Mouse (Mus musculus) ES-E14 (cell line): ENCODE data around the gene Sulf2. TPM values are rescaled to one million over a fixed set of nuclear protein-coding genes. Genes with fewer than 3 reads are reported as not detected.

ENCODE experiments used
- DNase-seq: peaks from one replicate; pipeline ENCODE4 v3.0.0-alpha.2; 2013; ENCODE audit warnings: low read depth, low spot score
- H3K27ac ChIP-seq: 2 replicates; pipeline ENCODE4 v1.5.1; 2012; ENCODE audit warnings: low read depth, mild to moderate bottlenecking, low read length, moderate library complexity, mixed read lengths; ENCODE audit not compliant: poor library complexity, insufficient read depth, severe bottlenecking
- H3K36me3 ChIP-seq: 2 replicates; pipeline ENCODE4 v1.6.1; 2012; ENCODE audit warnings: mild to moderate bottlenecking, low read length, moderate library complexity, mixed read lengths; ENCODE audit not compliant: control insufficient read depth, poor library complexity, insufficient read depth, severe bottlenecking
- H3K4me1 ChIP-seq, 2 experiments: fragments of 150-350 bp in 1 of 2; sonication (generic) in 1 of 2; 2 replicates each; pipeline ENCODE4 v1.6.1; 2012; ENCODE audit warnings: low read length in 2 of 2, mild to moderate bottlenecking in 1 of 2, mixed read lengths in 1 of 2; ENCODE audit not compliant: control insufficient read depth in 2 of 2, insufficient read depth in 2 of 2, poor library complexity in 1 of 2
- H3K4me3 ChIP-seq, 2 experiments: fragments of 150-350 bp in 1 of 2; sonication (generic) in 1 of 2; 2 replicates each; pipeline ENCODE4 v1.5.1; 2012; ENCODE audit warnings: low read length in 2 of 2, low read depth in 1 of 2, mild to moderate bottlenecking in 1 of 2, mixed read lengths in 1 of 2; ENCODE audit not compliant: insufficient read depth in 1 of 2, poor library complexity in 1 of 2, severe bottlenecking in 1 of 2
- H3K9ac ChIP-seq: 2 replicates; pipeline ENCODE4 v1.6.1; 2012; ENCODE audit warnings: low read depth, mild to moderate bottlenecking, low read length, mixed read lengths; ENCODE audit not compliant: poor library complexity, insufficient read depth, severe bottlenecking
- H3K9me3 ChIP-seq: fragments of 150-350 bp; sonication (generic); 2 replicates; pipeline ENCODE4 v1.6.1; 2012; ENCODE audit warnings: low read depth, mild to moderate bottlenecking, low read length; ENCODE audit not compliant: control insufficient read depth, insufficient read depth
- CHD2 ChIP-seq: IDR thresholded peaks from 2 replicates; pipeline ENCODE4 v1.6.1; 2014; ENCODE audit warnings: mild to moderate bottlenecking, low read depth, low read length, inconsistent platforms
- HCFC1 ChIP-seq: IDR thresholded peaks from 2 replicates; pipeline ENCODE4 v1.6.1; 2012; ENCODE audit warnings: low read length, inconsistent platforms, borderline replicate concordance; ENCODE audit not compliant: insufficient read depth
- MAFK ChIP-seq: IDR thresholded peaks from 2 replicates; pipeline ENCODE4 v1.6.1; 2014; ENCODE audit warnings: mild to moderate bottlenecking, low read depth, low read length, inconsistent platforms; ENCODE audit not compliant: insufficient read depth
- ZC3H11A ChIP-seq: IDR thresholded peaks from 2 replicates; pipeline ENCODE4 v1.6.1; 2012; ENCODE audit warnings: low read depth, mild to moderate bottlenecking, inconsistent platforms, low read length, borderline replicate concordance
- ZNF384 ChIP-seq: IDR thresholded peaks from 2 replicates; pipeline ENCODE4 v1.6.1; 2012; ENCODE audit warnings: low read depth, low read length, inconsistent platforms
- in situ Hi-C, 2 experiments: fragments of 600-800 bp; cut with MboI; formaldehyde crosslinking; loops; one replicate each; pipeline ENCODE4 v1.15.1; 2025; ENCODE audit warnings: low sequenced_read_pairs in 2 of 2, inconsistent platforms in 1 of 2; ENCODE audit not compliant: unreplicated experiment in 2 of 2
- total RNA-seq: library from RNA; depleted of rRNA; stranded (reverse); fragments of 300-350 nt; gene quantifications from 2 replicates; pipeline ENCODE4 v1.2.3, GENCODE M21; 2012

Gene Sulf2
- total RNA-seq, 1 experiment, result 102 TPM

DNA sequence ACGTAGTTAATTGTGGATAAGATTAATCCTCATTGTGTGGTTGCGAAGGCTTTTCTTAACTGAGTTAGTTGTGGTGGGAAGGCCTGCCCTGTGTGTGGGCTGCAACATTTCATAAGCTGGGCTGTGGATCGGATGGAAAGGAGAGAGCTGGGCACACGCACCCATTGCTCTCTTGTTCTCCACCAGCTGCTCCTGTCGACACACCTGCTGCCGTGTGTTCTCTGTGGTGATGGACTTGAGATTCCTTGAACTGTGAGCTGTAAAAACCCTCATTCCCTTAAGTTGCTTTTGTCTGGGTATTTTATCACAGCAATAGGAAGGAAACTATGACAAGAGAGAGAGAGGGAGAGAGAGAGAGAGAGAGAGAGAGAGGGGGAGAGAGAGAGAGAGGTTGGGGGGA is 30.3 kb upstream of the Sulf2 start:
- Histone ChIP-seq H3K9ac (no peak overlapping the region), H3K27ac (no peak overlapping the region), H3K36me3 (no peaks in the 10 kb centered on the region), H3K9me3 (no peaks in the 10 kb centered on the region), H3K4me3 (no peak overlapping the region), H3K4me1 (peaks cover 4 to 24% of the 10 kb centered on the region in 2 experiments; a peak in 3 of 4 replicates)
- no peak for DNase-seq
- in situ Hi-C loops, result no loop called here
- TF ChIP-seq ZC3H11A, result no peak
- no peak for TF ChIP-seq MAFK
- no peak for TF ChIP-seq CHD2
- no peak for TF ChIP-seq ZNF384

DNA sequence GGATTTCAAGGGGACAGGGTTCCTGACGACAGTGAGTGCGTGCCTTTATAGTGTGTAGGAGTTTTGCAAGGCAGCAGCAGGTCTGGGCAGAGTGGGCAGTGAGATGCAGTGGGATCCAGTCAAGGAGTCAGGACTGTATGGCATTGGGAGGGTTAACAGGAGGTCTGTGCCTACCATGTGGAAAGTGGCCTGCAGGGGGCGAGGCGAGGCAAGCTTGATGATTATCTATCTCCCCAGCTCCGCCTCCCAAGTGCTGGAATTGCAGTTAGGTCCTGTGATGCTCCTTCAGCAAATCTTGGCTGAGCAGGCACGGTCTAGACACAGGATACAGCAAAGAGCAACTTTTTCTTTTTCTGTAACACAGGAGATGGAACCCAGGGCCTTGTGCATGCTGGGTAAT is 29.0 kb upstream of the Sulf2 start:
- Histone ChIP-seq H3K9ac (no peak overlapping the region), H3K4me1 (peaks cover 14 to 27% of the 10 kb centered on the region in 2 experiments), H3K36me3 (no peaks in the 10 kb centered on the region), H3K9me3 (no peaks in the 10 kb centered on the region), H3K4me3 (no peak overlapping the region), H3K27ac (no peak overlapping the region)
- TF ChIP-seq ZNF384, result no peak
- peak; percentile 62; the same call in 1 of the 2 replicates for TF ChIP-seq ZC3H11A
- TF ChIP-seq HCFC1, result no peak
- no peak for TF ChIP-seq MAFK
- no peak for TF ChIP-seq CHD2
- peak; percentile 81 for DNase-seq
- in situ Hi-C loops, result no loop called here

DNA sequence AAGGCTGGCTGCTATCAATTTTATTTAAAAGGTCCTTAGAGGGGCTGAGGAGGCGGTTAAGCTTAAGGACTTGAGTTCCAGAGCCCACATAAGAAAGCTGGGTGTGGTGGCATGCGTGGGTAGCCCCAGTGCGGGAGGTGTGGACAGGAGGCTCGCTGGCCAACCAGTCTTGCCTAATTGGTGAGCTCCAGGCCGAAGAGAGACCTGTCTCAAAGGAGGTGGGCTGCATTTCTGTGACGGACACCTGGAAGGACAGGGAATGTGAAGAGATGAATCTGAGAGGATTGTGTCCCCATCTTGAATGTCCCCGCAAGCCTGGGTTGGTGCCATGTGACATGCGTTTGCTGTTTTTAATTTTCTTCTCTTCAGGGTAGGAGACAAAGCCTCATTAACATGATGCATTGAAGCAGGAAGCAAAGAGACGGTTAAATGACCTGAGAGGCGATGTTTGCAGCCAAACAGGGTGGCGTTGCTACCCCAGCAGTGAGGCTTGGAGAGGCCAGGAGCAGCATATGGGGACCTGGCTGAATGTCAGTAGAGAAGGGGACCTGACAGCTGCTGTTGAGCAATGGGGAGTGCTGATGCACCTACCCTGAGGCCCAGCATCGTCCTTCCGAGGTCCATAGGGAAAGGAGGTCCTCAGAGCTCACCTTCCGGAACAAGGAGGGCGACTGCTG is 26.7 kb upstream of the Sulf2 start:
- no peak overlapping the region for H3K9ac ChIP-seq
- no peak for DNase-seq
- TF ChIP-seq ZNF384 (no peak), CHD2 (no peak), ZC3H11A (no peak), HCFC1 (no peak), MAFK (no peak)
- H3K36me3 ChIP-seq, result no peaks in the 10 kb centered on the region
- peaks cover 17 to 36% of the 10 kb centered on the region in 2 experiments for H3K4me1 ChIP-seq
- H3K9me3 ChIP-seq, result no peaks in the 10 kb centered on the region
- no peak overlapping the region for H3K4me3 ChIP-seq
- in situ Hi-C loops, result no loop called here
- no peak overlapping the region for H3K27ac ChIP-seq

DNA sequence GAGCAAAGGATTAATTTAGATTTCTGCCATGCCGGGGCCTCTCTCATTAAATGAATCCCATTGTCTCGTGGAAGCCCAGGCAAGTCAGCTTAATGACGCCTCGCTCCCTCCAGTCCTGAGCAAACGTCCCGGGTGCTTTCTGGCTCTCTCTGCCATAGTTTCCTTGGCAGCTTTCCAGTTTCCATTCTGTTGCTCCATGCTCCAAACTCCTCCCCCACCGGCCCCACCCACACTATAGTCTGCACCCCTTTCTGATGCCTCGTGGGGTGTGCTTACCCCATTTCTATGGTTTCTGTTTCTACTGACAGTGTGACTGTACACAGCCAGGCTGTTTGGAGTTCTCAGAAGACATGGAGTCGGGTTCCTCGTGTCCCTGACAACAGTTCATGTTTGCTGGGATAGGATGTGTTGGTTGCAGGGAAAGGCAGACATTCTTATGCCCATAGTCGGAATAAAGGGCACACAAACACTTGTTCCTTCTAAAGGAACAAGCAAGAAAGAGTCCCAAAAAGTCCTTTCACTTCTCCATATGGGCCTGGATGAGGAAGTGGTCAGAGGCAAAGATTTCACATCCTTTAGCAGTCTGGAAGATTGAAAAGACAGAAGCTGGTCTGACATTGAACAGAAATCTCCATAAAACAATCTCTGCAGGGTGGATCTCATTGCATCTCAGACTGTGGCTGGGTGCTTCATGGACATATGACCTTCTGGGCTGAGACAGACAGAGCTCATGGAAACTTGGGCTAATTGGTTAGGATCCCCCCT is 25.5 kb upstream of the Sulf2 start:
- H3K36me3 ChIP-seq, result no peaks in the 10 kb centered on the region
- no peak overlapping the region for H3K4me3 ChIP-seq
- H3K4me1 ChIP-seq, result peaks cover 18 to 44% of the 10 kb centered on the region in 2 experiments
- H3K9ac ChIP-seq, result no peak overlapping the region
- TF ChIP-seq HCFC1, result no peak
- TF ChIP-seq MAFK, result no peak
- TF ChIP-seq CHD2, result no peak
- no peak for TF ChIP-seq ZNF384
- no peak for TF ChIP-seq ZC3H11A
- peak overlapping the region; percentile 6; the same call in 1 of the 2 replicates for H3K27ac ChIP-seq
- no peaks in the 10 kb centered on the region for H3K9me3 ChIP-seq
- DNase-seq, result no peak
- in situ Hi-C loops, result no loop called here
